Mouse (Mus musculus) heart, adult 11 months (tissue): ENCODE measurements at regions not wholly inside any gene's neighbourhood (a gene's known extent, or its start where the extent isn't known, plus 50 kb on each side); places are given as distances from the start of the nearest gene placed in this dataset.
A peak's percentile ranks its signal among the peaks of the same experiment; 100 is the strongest.

Source experiments
- DNase-seq: peaks from one replicate; pipeline ENCODE4 v3.0.0; 2022

DNA sequence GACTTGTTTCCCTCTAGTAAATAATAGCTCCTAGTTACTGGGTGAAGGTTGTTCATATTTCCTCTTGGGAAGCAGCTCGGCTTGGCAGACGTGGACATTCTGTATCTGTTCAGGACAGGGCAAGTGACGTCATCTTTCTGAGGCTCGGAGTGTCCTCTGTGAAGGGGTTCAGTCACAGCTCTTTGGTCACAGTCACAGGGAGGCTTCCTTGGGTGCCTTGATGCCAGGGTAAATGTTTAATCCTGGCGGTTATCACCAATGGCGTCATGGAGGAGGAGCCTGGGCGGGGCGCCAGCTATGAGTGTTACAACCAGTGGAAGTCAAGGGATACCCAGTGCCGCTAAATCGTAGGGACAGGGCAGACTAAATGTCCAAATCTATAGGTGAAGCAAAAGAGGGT lies 56.3 kb upstream of the Med13l start:
- DNase-seq: peak; percentile 97

DNA sequence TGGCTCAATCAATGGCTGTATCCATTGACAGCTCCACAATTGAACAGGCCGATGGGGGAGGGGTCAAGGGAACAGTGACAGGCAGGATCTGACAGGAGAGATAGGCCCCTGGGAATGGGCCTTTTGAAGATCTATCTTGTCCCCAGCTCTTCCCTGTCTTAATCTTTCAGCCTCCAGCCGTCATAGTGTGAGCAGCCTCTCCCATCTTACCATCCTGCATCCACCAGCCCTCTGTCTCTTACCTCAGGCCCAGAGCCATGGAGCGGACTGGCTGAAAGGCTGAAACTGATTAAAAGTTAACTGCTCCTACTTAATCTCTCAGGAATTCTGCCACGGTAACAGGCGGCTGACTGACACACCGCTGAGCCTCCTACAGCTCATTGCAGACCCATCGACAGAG lies 55.6 kb upstream of the Med13l start:
- DNase-seq: no peak

DNA sequence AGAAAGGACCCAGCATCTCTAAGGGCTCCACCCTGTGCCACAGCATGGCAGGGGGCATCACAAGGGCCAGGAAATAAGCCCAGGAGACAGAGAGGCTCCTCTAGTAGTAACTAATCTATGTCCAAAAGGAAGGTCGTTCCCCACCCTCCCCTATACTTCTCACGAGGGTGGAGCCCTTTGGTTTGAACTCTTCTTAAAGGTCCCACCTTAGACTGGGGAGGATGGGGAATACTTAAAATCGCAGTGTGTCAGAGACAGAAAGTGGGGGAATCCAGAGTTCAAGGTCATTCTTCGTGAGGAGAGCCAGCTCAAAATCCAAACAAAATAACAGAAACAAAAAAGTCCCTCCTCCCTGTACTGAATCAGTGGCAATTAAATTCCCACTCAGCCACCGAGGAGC lies 50.6 kb upstream of the Med13l start:
- no peak for DNase-seq
